Mouse (Mus musculus) kidney, embryonic 14.5 days (tissue): ENCODE data around the gene Asic3. TPM values are rescaled to one million over a fixed set of nuclear protein-coding genes. Genes with fewer than 3 reads are reported as not detected.

ENCODE experiments used
- polyA plus RNA-seq: library from polyadenylated mRNA; unstranded; fragments of >200 nt; fragmentation: Nextera tagmentation; extraction: Ambion mirVana; gene quantifications from 2 replicates; pipeline ENCODE4 v1.2.1, GENCODE M21; 2014

Asic3 gene
- polyA plus RNA-seq, 1 experiment from 2014 or later, result 0.60 TPM

Other genes starting within 250 kb of the Asic3 start
- gene Nupl2, start 248.4 kb upstream of the Asic3 start, polyA plus RNA-seq, result 16.7 and 20.0 TPM in 2 replicates
- 4.6 and 5.7 TPM in 2 replicates for gene Kcnh2, start 61.8 kb upstream of the Asic3 start, polyA plus RNA-seq
- 6.3 and 12.0 TPM in 2 replicates for gene Nos3, start 48.6 kb upstream of the Asic3 start, polyA plus RNA-seq
- gene Atg9b, start 21.2 kb upstream of the Asic3 start, polyA plus RNA-seq, result 1.1 and 1.3 TPM in 2 replicates
- 44.9 and 55.0 TPM in 2 replicates for gene Abcb8, start 19.7 kb upstream of the Asic3 start, polyA plus RNA-seq
- gene Cdk5, start 10.1 kb downstream of the Asic3 start, polyA plus RNA-seq, result 45.5 and 60.2 TPM in 2 replicates
- 21.6 and 26.8 TPM in 2 replicates for gene Slc4a2, start 10.4 kb downstream of the Asic3 start, polyA plus RNA-seq
- gene Fastk, start 31.9 kb downstream of the Asic3 start, polyA plus RNA-seq, result 104 and 105 TPM in 2 replicates
- gene Tmub1, start 34.5 kb downstream of the Asic3 start, polyA plus RNA-seq, result 23.8 and 25.7 TPM in 2 replicates
- gene Agap3, start 38.8 kb downstream of the Asic3 start, polyA plus RNA-seq, result 19.7 and 24.7 TPM in 2 replicates
- gene Gbx1, start 113.8 kb downstream of the Asic3 start, polyA plus RNA-seq, result 0.05 TPM in 1 of 2 replicates, not detected in the other
- 0.54 and 0.91 TPM in 2 replicates for gene Asb10, start 127.6 kb downstream of the Asic3 start, polyA plus RNA-seq
- gene 4931409K22Rik, start 143.4 kb downstream of the Asic3 start, polyA plus RNA-seq, result 0.26 and 0.34 TPM in 2 replicates
- 102 and 121 TPM in 2 replicates for gene Abcf2, start 164.1 kb downstream of the Asic3 start, polyA plus RNA-seq
- gene Chpf2, start 173.3 kb downstream of the Asic3 start, polyA plus RNA-seq, result 8.3 and 11.0 TPM in 2 replicates
- gene Smarcd3, start 211.0 kb downstream of the Asic3 start, polyA plus RNA-seq, result 40.4 and 41.1 TPM in 2 replicates